Mouse (Mus musculus) hematopoietic stem cell, adult 5-6 weeks (primary cell): Measurements from ENCODE around the gene Trp53. TPM values are rescaled to one million over a fixed set of nuclear protein-coding genes. Genes with fewer than 3 reads are reported as not detected.
"Not testable (repeated sequence)": the region's sequence is repeated elsewhere in the genome, so short reads cannot be mapped to it uniquely, and the experiment has no call there.

ENCODE experiments used
- ATAC-seq, 2 experiments: fragments of 125-278 bp in 1 of 2; replicated peaks in 1 of 2; 2 replicates each; pipeline ENCODE4 v1.8.0; 2016 to 2017; ENCODE audit warnings: inconsistent platforms in 2 of 2, mild to moderate bottlenecking in 2 of 2, moderate number of reproducible peaks in 2 of 2, low read depth in 1 of 2, moderate TSS enrichment in 1 of 2; ENCODE audit not compliant: low FRiP score in 2 of 2, poor library complexity in 2 of 2, severe bottlenecking in 2 of 2, insufficient read depth in 1 of 2, low TSS enrichment in 1 of 2
- total RNA-seq: library from RNA; stranded (forward); fragments of 172-1452, 232-1000 nt; gene quantifications from 2 replicates; pipeline ENCODE4 v1.2.3, GENCODE M21; 2017

Trp53 gene
- 68.4 and 96.6 TPM in 2 replicates for total RNA-seq

DNA sequence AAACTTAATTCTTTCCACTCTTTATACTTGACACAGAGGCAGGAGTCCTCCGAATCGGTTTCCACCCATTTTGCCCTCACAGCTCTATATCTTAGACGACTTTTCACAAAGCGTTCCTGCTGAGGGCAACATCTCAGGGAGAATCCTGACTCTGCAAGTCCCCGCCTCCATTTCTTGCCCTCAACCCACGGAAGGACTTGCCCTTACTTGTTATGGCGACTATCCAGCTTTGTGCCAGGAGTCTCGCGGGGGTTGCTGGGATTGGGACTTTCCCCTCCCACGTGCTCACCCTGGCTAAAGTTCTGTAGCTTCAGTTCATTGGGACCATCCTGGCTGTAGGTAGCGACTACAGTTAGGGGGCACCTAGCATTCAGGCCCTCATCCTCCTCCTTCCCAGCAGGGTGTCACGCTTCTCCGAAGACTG lies at the start of gene Trp53, which contains the start of gene Wrap53:
TSS of gene Trp53 (plus strand) at position 269 of the 424 bp plus-strand sequence.
TSS of gene Wrap53 (minus strand) at position 165 of the 424 bp plus-strand sequence.
- peak; percentile 43 to 59 for ATAC-seq

GRCm38 (mm10) chr11:69530755-69531154 lies 49.4 kb upstream of the Trp53 start:
- not testable (repeated sequence) for ATAC-seq

DNA sequence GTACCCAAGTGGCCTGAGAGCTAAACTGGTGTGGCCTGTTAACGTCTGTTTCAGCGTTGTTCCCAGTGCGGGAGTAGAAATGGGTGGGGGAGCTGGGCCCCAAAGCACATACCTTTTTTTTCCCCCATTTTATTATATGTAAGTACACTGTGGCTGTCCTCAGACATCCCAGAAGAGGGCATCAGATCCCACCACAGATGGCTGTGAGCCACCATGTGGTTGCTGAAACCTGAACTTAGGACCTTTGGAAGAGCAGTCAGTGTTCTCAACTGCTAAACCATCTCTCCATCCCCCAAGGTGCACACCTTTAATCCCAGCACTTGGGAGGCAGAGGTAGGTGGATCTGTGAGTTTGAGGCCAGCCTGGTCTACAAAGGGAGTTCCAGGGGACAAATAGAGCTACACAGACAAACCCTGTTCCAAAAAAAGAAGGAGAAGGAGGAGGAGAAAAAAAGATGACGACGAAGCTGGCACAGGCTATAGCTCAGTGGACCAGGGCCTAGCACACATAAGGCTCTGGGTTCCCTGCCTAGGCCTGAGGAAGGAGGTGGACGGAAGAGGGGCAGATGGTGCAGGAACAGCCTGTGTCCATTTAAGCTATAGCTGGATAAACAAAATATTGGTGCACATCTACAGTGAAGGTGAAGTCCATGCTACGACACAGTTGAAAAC lies 47.5 kb upstream of the Trp53 start:
- no peak for ATAC-seq

DNA sequence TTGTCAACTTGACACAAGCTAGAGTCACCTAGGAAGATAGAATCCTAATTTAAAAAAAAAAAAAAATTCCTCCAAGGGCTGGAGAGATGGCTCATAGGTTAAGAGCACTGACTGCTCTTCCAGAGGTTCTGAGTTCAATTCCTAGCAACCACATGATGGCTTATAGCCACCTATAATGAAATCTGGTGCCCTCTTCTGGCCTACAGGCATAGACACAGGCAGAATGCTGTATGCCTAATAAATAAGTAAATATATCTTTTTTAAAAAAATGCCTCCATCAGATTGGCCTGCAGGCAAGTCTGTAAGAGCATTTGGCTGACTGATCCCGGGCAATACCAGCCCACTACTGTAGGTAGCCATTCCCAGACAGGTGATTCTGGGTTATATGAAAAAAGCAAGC lies 45.2 kb upstream of the Trp53 start:
- ATAC-seq: no peak

- ATAC-seq: no peak
Measured at GRCm38 (mm10) chr11:69540700-69541099, 39.5 kb upstream of the Trp53 start.

DNA sequence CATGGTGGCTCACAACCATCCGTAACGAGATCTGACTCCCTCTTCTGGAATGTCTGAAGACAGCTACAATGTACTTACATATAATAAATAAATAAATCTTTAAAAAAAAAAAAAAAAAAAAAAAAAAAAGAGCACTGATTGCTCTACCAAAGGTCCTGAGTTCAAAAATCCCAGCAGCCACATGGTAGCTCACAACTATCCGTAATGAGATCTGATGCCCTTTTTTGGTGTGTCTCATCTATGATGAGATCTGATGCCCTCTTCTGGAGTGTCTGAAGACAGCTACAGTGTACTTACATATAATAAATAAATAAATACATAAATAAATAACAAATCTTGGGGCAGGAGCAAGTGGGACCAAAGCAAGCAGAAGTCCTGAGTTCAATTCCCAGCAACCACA lies 38.4 kb upstream of the Trp53 start:
- ATAC-seq: not testable (repeated sequence)

GRCm38 (mm10) chr11:69543598-69543997 lies 36.6 kb upstream of the Trp53 start:
- ATAC-seq: no peak

DNA sequence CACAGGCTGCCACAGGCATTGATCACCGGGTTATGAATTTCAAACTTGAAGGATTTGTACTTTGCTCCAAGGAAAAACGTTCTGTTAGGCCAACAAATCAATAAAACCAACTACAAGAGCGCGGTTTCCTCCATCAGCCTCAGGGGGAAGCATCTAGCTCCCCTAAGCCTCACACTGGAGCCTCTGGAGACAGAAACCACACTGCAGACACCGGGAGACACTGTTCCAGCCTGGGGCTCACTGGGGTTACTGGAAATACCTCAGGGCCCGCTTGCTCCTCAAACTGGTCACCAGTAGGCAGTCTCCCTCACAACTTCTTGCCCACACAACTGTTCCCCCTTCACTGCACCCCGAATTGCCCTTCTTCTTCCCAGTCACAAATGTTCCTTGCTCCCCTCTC lies 34.2 kb upstream of the Trp53 start:
- peak; percentile 29 to 34; a peak in 1 of 4 replicates for ATAC-seq

DNA sequence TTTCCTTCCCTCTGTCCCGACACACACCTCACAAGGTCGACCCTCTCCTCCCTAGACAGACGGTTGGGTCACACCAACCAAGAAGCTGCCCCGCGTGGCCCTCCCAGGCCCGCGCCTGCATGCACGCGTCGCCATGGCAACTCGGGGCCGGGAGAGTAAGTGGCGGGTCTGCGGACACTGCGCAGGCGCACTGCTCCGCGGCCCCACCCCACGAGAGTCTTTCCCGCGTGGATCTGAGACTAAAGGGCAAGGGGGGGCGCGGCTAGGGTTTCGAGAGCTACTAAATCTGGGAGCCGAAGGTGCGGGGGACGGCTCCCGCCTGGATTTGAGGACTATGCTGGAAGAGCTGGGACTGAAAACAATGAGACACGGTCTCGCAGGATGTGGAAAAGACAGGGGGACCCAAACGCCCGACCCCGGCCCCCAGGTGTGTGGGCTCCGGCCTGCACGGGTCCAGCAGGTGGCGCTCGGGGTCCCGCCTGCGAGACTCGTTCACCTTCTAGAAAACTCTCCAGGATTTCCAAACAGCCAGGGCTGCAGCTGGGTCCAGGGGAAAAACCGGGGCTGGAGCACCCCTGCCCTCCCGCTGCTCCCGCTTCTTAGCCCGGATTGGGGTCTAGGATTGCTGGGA lies 33.6 kb upstream of the Trp53 start:
- peak; percentile 38 to 46; a peak in 3 of 4 replicates for ATAC-seq

DNA sequence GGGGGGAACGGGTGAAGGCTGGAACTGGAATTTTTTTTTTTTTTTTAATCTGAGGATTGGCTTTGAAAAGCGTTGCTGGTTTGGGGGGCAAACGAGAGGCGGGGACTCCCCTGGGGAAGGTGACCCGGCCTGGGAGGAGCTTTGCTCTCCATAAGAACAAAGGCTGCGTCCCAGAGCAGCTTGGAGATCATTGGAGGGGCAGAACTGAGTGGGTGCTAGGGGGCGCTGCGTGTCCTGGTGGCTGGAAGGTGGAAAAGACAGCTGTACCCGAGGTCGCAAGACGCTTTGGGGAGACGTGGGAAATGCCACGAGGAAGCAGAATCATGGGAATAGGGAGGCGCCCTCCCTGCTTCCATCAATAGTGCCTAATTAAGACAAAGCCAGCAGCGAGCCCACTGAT lies 33.1 kb upstream of the Trp53 start:
- no peak for ATAC-seq

- ATAC-seq: no peak
Measured at GRCm38 (mm10) chr11:69549060-69549656, 31.0 kb upstream of the Trp53 start, which contains the start of gene Dnah2. Gene Dnah2, minus strand, starts transcription at chr11:69549110.

DNA sequence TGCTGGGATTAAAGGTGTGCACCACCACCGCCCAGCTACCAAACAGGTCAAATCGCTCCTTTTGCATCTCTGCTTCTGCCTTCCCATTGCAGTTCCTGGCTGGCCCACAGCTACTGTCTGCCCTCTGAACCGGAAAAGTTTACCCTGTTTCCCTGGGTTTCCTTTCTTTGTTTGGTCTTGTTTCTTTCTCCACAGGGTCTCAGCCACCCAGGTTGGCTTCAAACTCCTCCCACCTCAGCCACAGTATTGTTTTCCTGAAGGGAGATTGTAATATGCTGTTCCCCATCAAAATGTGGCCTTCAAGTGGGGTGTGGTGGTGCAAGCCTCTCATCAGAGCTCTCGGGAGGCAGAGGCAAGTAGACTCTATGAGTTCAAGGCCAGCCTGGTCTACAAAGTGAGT lies 28.8 kb upstream of the Trp53 start:
- ATAC-seq: no peak

DNA sequence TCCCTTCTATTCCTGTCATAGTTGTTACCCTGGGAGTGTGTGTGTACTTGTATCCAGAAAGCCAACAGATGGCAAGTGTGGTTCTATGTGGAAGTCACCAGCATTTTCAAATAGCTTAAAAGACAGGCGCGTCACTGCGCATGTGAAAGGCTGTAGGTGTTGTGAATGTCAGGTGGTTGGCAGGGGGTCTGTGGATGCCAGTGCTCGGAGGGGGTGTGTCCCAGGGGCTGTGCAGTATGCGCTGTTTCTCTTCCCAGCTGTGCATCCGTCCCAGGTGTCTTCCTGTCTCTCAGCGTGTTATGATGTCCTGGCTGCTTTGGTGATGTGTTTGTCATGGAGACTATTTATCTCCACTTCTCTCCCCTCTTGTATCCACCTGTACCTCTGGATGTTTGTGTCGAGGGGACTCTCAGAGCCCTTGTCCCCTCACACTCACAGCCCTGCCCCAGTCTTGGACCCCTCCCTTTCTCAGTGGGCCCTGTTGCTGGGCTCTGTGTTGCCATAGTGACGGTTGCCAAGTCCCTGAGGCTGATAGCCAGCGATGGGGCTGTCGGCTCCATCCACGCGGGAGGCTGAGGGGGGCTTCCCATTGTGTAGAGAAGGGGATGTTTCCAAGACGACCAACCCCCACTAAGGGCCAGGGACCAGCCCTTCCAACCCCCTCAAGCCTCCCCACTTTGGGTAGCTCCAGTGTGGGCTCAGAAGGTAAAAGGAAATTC lies 27.4 kb upstream of the Trp53 start:
- no peak for ATAC-seq

GRCm38 (mm10) chr11:69553341-69553721 lies 26.8 kb upstream of the Trp53 start:
- no peak for ATAC-seq

GRCm38 (mm10) chr11:69554539-69555140 lies 25.5 kb upstream of the Trp53 start:
- no peak for ATAC-seq

DNA sequence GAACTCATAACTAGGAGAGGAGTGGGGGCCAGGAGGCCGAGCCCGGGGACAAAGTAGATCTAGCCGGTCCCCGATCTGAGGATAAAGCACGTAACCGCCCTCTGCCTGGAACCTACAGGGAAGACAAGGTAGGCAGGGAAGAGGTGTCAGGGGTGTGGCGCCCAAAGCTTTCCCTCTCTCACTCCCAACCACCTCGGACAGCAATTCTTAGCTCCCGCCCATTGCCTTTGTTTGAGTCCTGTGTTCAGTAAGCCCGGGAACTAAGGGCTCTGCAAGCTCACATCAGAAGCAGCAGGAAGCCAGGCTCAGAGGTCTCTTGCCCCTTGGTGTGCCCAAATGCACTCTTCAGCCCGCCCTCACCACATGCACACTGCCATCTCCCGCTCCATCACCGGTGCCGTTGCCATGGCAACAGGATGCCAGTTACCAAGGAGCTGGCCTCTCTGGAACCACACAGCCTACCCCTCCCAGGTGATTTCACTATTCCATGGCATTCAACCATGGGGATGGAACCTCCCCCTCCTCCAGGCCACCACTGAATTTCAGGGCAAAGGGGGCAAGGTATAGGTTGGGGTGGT lies 22.7 kb upstream of the Trp53 start:
- no peak for ATAC-seq

DNA sequence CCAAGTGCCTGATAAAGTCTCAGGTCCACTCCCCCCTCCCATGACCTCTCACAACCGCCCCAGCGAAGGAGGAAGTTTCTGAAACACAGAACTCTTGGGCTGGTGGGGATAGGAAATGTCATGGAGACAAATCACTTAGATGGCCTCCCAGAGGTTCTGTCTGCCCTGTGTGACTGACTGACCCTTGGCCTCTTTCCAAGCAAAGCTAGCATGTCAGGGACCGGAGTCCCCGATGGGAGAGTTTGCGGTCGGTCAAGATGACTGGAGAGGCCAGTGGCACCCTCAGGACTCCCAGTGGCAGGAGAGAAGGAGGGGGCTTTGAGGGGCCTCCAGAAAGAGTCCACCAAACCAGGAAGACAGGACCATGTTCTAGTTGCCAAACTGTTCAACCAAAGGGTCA lies 21.4 kb upstream of the Trp53 start:
- ATAC-seq: no peak
